8 mouse cellular contexts compared by ENCODE assay signal in genomic region chr2:157341554-157342270, GRCm38 (mm10). TPM values are rescaled to one million over a fixed set of nuclear protein-coding genes. Genes with fewer than 3 reads are reported as not detected.
DNase-seq lines count a peak whose midpoint lies in the region; TF ChIP-seq lines count a peak whose summit lies in the region.

No protein-coding gene starts in this region.

- H3K4me3 ChIP-seq in bone marrow, adult 2 months (replicated peaks; ENCODE audit: control insufficient read depth, low read depth, low read length) = no peak overlapping the region
- no peak overlapping the region for H3K4me3 ChIP-seq in embryonic fibroblast, embryonic 13.5 days (ENCODE audit: insufficient read depth, low read length)

- 51% methylated on average over 11 of the region's 11 CpGs for WGBS in bone marrow, adult 2 months

- H3K4me1 ChIP-seq in bone marrow, adult 2 months (ENCODE audit: control insufficient read depth, insufficient read depth, low read length) = no peaks in the 10 kb centered on the region
- H3K4me1 ChIP-seq in embryonic fibroblast, embryonic 13.5 days (ENCODE audit: control insufficient read depth, insufficient read depth, low read length) = peaks cover 2% of the 10 kb centered on the region; the same call in 1 of the 2 replicates

- no peak overlapping the region for H3K27ac ChIP-seq in bone marrow, adult 2 months (ENCODE audit: control insufficient read depth, insufficient read depth, low read depth, low read length, poor library complexity)
- H3K27ac ChIP-seq in embryonic fibroblast, embryonic 13.5 days (ENCODE audit: insufficient read depth, low read length) = no peak overlapping the region

- intact Hi-C loops in heart, postnatal 10 days (cut with DNase I) = loop anchor here (1.0 kb wide), 2 partner anchors 116 to 230 kb away; partner anchors contain the start of gene Blcap

- DNase-seq in ES-CJ7 (ENCODE audit: low read depth, low spot score) = peak; percentile 76
- DNase-seq in heart, postnatal 10 days = peak; percentile 75 to 82
- DNase-seq in layer of hippocampus, postnatal 10 days (ENCODE audit: low spot score in 2 of 2) = peak; percentile 95
- peak; percentile 76 for DNase-seq in lung, postnatal 36 days
- peak; percentile 77 to 80 for DNase-seq in right cerebral cortex, adult 2 months (ENCODE audit: low spot score in 2 of 2)
- DNase-seq in urinary bladder, postnatal 14 days (ENCODE audit: low spot score) = peak; percentile 70

- TF ChIP-seq POLR2A in bone marrow, adult 2 months (IDR thresholded peaks at IDR 0.05; ENCODE audit: borderline replicate concordance, control insufficient read depth, low read depth, low read length) = no peak
- no peak for TF ChIP-seq POLR2A in embryonic fibroblast, embryonic 13.5 days (IDR thresholded peaks at IDR 0.05; ENCODE audit: low read depth, low read length)

- TF ChIP-seq CTCF in bone marrow, adult 2 months (IDR thresholded peaks at IDR 0.05; ENCODE audit: control insufficient read depth, insufficient read depth, low read length) = peak; percentile 84
- peak; percentile 72 for TF ChIP-seq CTCF in embryonic fibroblast, embryonic 13.5 days (IDR thresholded peaks at IDR 0.05; ENCODE audit: borderline replicate concordance, insufficient read depth, low read length)

RNA-seq across cellular contexts. Expression of gene Ghrh, which starts 5.6 kb away (rescaled TPM):
- polyA plus RNA-seq in bone marrow, adult 2 months (2011; ENCODE audit: insufficient read depth, insufficient read length, low replicate concordance, missing spikeins) = not detected in 2 replicates
- not detected in 2 replicates for polyA plus RNA-seq in embryonic fibroblast, embryonic 13.5 days (2011; ENCODE audit: insufficient read length, low read depth, missing spikeins)
- total RNA-seq in heart, postnatal 10 days (2021) = not detected
- not detected for total RNA-seq in layer of hippocampus, postnatal 10 days (2021)

RNA-seq across cellular contexts. Expression of gene Manbal, which starts 25.7 kb away (rescaled TPM):
- 13.3 and 33.1 TPM in 2 replicates for polyA plus RNA-seq in bone marrow, adult 2 months (2011; ENCODE audit: insufficient read depth, insufficient read length, low replicate concordance, missing spikeins)
- 53.9 and 54.2 TPM in 2 replicates for polyA plus RNA-seq in embryonic fibroblast, embryonic 13.5 days (2011; ENCODE audit: insufficient read length, low read depth, missing spikeins)
- 10 to 100 TPM; 32.4 to 34.0 TPM for total RNA-seq in heart, postnatal 10 days (2021)
- total RNA-seq in layer of hippocampus, postnatal 10 days (2021) = 10 to 100 TPM; 73.9 to 82.5 TPM
